Mouse (Mus musculus): ENCODE measurements at regions not wholly inside any gene's neighbourhood (a gene's known extent, or its start where the extent isn't known, plus 50 kb on each side); places are given as distances from the start of the nearest gene placed in this dataset.

DNA sequence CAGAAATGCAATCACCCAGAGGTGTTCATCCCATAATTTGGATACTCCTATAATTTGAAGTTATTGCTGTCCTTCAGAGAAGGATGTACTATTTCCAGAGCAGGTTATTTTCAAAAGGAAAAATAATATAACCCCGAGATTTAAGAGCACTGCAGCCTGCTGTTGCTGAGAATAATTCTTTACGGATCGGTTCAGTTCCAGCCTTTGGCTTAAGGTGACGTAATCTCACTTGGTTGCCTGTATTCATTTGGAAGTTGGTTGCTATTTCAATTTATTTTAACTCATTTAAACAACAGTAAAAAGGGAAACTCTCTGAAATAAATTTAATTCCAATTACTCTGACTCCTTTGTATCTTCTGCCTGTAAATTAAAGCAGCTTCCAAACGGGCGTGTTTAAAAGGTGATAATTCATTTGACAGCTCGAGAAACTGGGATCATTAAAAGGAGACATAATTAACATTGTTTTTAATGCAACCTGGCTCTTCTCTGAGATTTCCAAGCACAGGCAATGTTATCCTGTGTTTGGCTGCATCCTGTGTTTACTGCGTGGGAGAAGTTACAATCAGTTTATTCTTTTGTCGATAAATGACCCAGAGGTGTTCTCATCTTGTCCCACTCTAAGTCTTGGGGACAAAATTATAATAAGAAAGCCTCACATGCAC, 568.5 kb downstream of the Gm16223 start:
- DNase-seq: no peak

DNA sequence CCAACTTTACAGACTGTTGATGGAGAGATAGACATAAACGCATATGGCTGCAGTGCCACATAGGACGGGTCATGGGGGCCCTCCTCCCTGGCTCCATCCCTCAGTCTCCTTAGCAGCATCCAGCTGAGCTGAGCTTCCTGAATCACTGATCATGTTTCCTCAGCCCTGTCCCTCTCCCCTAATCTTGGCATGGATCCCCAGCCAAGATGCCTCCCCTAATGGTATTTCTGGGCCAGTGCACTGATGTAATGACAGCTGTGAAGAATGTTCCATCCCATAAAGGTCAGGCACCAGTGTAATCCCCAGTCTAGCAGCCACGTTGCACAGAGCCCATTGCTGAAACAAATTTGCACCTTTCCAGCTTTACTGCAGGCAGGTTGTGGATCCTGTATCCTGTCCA, 576.5 kb upstream of the Cpeb2 start:
- no peak for DNase-seq

- no peak for DNase-seq
Measured at GRCm38 (mm10) chr5:42659994-42660393, 573.0 kb upstream of the Cpeb2 start.

GRCm38 (mm10) chr5:42679617-42680016, 553.4 kb upstream of the Cpeb2 start:
- DNase-seq: no peak

DNA sequence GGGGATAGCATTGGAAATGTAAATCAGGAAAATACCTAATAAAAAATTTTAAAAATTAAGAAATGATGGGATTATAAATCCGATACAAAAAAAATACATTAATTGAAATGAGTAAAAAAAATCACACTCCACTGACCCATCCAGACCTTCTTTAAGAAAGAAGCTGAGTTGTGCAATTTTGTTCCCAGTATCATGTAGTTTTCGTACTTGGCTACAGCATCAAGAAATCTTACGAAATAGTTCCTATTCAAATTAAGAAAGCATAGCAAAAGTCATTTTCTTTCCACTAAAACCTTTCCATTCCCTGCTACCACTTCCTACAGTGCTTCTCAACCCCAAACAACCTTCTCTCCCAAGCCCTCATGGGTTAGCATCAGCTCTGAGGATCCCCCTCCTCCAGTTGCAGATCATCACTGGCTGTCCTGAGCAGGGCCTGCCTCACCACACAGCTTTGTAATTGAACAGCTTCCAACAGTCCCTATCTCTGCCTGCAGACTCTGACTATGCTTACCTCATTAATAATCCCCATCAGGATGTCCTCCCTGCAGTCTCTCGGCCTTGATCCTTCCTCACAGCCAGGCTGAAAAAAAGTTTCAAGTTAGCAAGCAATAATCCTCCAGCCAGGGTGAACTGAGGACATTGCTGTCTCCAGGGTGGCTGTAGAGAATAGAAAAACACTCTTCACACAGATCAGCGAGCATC, 547.5 kb upstream of the Cpeb2 start:
- peak; percentile 30 for DNase-seq

DNA sequence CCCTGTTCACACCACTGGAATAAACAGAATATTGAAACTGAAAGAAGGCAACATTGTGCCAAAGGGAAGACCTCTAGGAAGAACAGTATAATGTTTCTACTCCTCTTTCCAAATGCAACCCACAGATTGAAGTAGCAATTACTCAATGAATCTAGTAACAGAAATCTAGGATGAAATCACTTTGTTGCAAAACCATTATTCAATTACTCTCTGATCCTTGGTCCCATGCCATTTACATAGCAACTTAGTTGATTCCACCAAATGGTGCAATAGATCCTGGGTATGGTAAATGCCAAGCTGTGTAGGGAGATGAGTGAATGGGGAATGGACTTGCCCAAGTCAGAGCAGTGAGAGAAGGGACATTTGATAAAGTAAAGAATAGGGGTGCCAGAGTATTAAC, 545.8 kb upstream of the Cpeb2 start:
- DNase-seq: no peak
